Mouse (Mus musculus) limb, embryonic 15.5 days (tissue): ENCODE measurements around the gene Aloxe3. TPM values are rescaled to one million over a fixed set of nuclear protein-coding genes. Genes with fewer than 3 reads are reported as not detected.

ENCODE experiments used
- ATAC-seq: fragments of 200-750 bp; cut with Nextera tagmentation; 2 replicates; pipeline ENCODE4 v1.8.0; 2017; ENCODE audit warnings: low read depth, moderate TSS enrichment; ENCODE audit not compliant: insufficient number of reproducible peaks, low FRiP score, low TSS enrichment
- H3K27ac ChIP-seq: fragments of 300-500 bp; sonication (generic); 2 replicates; pipeline ENCODE4 v1.5.1; 2015; ENCODE audit warnings: moderate library complexity, mild to moderate bottlenecking, inconsistent platforms
- H3K27me3 ChIP-seq: fragments of 300-500 bp; sonication (generic); 2 replicates; pipeline ENCODE4 v1.6.1; 2015; ENCODE audit warnings: inconsistent platforms
- H3K36me3 ChIP-seq: fragments of 300-500 bp; sonication (generic); 2 replicates; pipeline ENCODE4 v1.6.1; 2015; ENCODE audit warnings: inconsistent platforms
- H3K4me1 ChIP-seq: fragments of 300-500 bp; sonication (generic); 2 replicates; pipeline ENCODE4 v1.6.1; 2015; ENCODE audit warnings: inconsistent platforms
- H3K4me2 ChIP-seq: fragments of 300-500 bp; sonication (generic); 2 replicates; pipeline ENCODE4 v1.6.1; 2015; ENCODE audit warnings: mild to moderate bottlenecking, inconsistent platforms
- H3K4me3 ChIP-seq: fragments of 300-500 bp; sonication (generic); 2 replicates; pipeline ENCODE4 v1.5.1; 2015; ENCODE audit warnings: mild to moderate bottlenecking, inconsistent platforms
- H3K9ac ChIP-seq: fragments of 300-500 bp; sonication (generic); 2 replicates; pipeline ENCODE4 v1.6.1; 2015; ENCODE audit warnings: inconsistent platforms
- H3K9me3 ChIP-seq: fragments of 300-500 bp; sonication (generic); 2 replicates; pipeline ENCODE4 v1.6.1; 2016; ENCODE audit warnings: inconsistent platforms
- WGBS: fragments of 180-500 bp; shearing (Covaris S2); methylation state at CpG from one replicate; pipeline ENCODE4 v1.1.7; 2015; 5-methylcytosine and 5-hydroxymethylcytosine counted together
- polyA plus RNA-seq: library from polyadenylated mRNA; unstranded; fragments of >200 nt; fragmentation: Nextera tagmentation; extraction: Ambion mirVana; gene quantifications from 2 replicates; pipeline ENCODE4 v1.2.1, GENCODE M21; 2015

Aloxe3 gene
- 11.7 and 14.9 TPM in 2 replicates for polyA plus RNA-seq

- H3K27ac ChIP-seq = peak within 1 kb of the TSS; percentile 86
- 0% methylated on average over 3 of the region's 3 CpGs for WGBS
- H3K4me1 ChIP-seq = peaks cover 30% of the 10 kb centered on the region
- peak within 1 kb of the TSS; percentile 47 for H3K9ac ChIP-seq
- peak within 1 kb of the TSS; percentile 57 for H3K4me3 ChIP-seq
- no peaks in the 10 kb centered on the region for H3K36me3 ChIP-seq
- H3K9me3 ChIP-seq = no peaks in the 10 kb centered on the region
- no peaks in the 10 kb centered on the region; the same call in 1 of the 2 replicates for H3K27me3 ChIP-seq
- ATAC-seq = no peak
- H3K4me2 ChIP-seq = peak within 1 kb of the TSS; percentile 79
Observed at GRCm38 (mm10) chr11:69125852-69125918, at the start of gene Aloxe3. Aloxe3 (plus strand) TSS chr11:69125896.

- no peaks in the 10 kb centered on the region for H3K27me3 ChIP-seq
- no peaks in the 10 kb centered on the region for H3K36me3 ChIP-seq
- WGBS = 63% methylated on average over 5 of the region's 5 CpGs
- H3K4me3 ChIP-seq = no peak overlapping the region
- no peak for ATAC-seq
- H3K9ac ChIP-seq = no peak overlapping the region
- no peak overlapping the region for H3K4me2 ChIP-seq
- no peaks in the 10 kb centered on the region for H3K9me3 ChIP-seq
- H3K27ac ChIP-seq = no peak overlapping the region
- peaks cover 30% of the 10 kb centered on the region for H3K4me1 ChIP-seq
Observed at GRCm38 (mm10) chr11:69076572-69076971, 49.1 kb upstream of the Aloxe3 start.

GRCm38 (mm10) chr11:69077316-69077715 lies 48.4 kb upstream of the Aloxe3 start:
- 83% methylated on average over 9 of the region's 9 CpGs for WGBS
- no peak for ATAC-seq

GRCm38 (mm10) chr11:69078041-69078440 lies 47.7 kb upstream of the Aloxe3 start:
- H3K4me2 ChIP-seq = no peak overlapping the region
- H3K27ac ChIP-seq = no peak overlapping the region; the same call in 1 of the 2 replicates
- no peaks in the 10 kb centered on the region for H3K9me3 ChIP-seq
- ATAC-seq = no peak
- no peak overlapping the region for H3K4me3 ChIP-seq
- WGBS = 56% methylated on average over 6 of the region's 6 CpGs
- H3K36me3 ChIP-seq = no peaks in the 10 kb centered on the region
- H3K9ac ChIP-seq = no peak overlapping the region
- H3K4me1 ChIP-seq = peaks cover 18% of the 10 kb centered on the region
- H3K27me3 ChIP-seq = no peaks in the 10 kb centered on the region

More at GRCm38 (mm10) chr11:69077316-69077715, 48.4 kb upstream of the Aloxe3 start:
- Histone ChIP-seq H3K36me3 (no peaks in the 10 kb centered on the region), H3K4me2 (no peak overlapping the region), H3K27ac (no peak overlapping the region), H3K4me3 (no peak overlapping the region), H3K4me1 (peaks cover 25% of the 10 kb centered on the region), H3K27me3 (no peaks in the 10 kb centered on the region), H3K9ac (no peak overlapping the region), H3K9me3 (no peaks in the 10 kb centered on the region)

- ATAC-seq = no peak
- H3K4me2 ChIP-seq = no peak overlapping the region
- H3K4me1 ChIP-seq = peaks cover 13% of the 10 kb centered on the region
- no peaks in the 10 kb centered on the region for H3K36me3 ChIP-seq
- H3K27me3 ChIP-seq = no peaks in the 10 kb centered on the region
- H3K9me3 ChIP-seq = no peaks in the 10 kb centered on the region
- 57% methylated on average over 5 of the region's 5 CpGs for WGBS
- no peak overlapping the region for H3K4me3 ChIP-seq
- H3K27ac ChIP-seq = no peak overlapping the region
- no peak overlapping the region for H3K9ac ChIP-seq
Observed at GRCm38 (mm10) chr11:69078805-69079438, 46.8 kb upstream of the Aloxe3 start.

GRCm38 (mm10) chr11:69080102-69080854 lies 45.4 kb upstream of the Aloxe3 start:
- Histone ChIP-seq H3K36me3 (no peaks in the 10 kb centered on the region), H3K9me3 (no peaks in the 10 kb centered on the region), H3K4me3 (no peak overlapping the region), H3K4me2 (no peak overlapping the region), H3K4me1 (peaks cover 4% of the 10 kb centered on the region; the same call in 1 of the 2 replicates), H3K27me3 (no peaks in the 10 kb centered on the region), H3K9ac (no peak overlapping the region), H3K27ac (no peak overlapping the region)
- 71% methylated on average over 15 of the region's 15 CpGs for WGBS
- ATAC-seq = no peak

GRCm38 (mm10) chr11:69080855-69081222 lies 44.9 kb upstream of the Aloxe3 start:
- no peak for ATAC-seq
- Histone ChIP-seq H3K4me3 (no peak overlapping the region), H3K4me1 (peaks cover 4% of the 10 kb centered on the region; the same call in 1 of the 2 replicates), H3K27ac (no peak overlapping the region), H3K9ac (no peak overlapping the region), H3K36me3 (no peaks in the 10 kb centered on the region), H3K4me2 (no peak overlapping the region), H3K27me3 (no peaks in the 10 kb centered on the region), H3K9me3 (no peaks in the 10 kb centered on the region)
- WGBS = 87% methylated on average over 8 of the region's 8 CpGs

- H3K4me1 ChIP-seq = peaks cover 4% of the 10 kb centered on the region; the same call in 1 of the 2 replicates
- WGBS = 85% methylated on average over 7 of the region's 7 CpGs
- no peaks in the 10 kb centered on the region for H3K27me3 ChIP-seq
- H3K4me2 ChIP-seq = no peak overlapping the region
- no peak overlapping the region for H3K4me3 ChIP-seq
- H3K27ac ChIP-seq = no peak overlapping the region
- no peak for ATAC-seq
- H3K9ac ChIP-seq = no peak overlapping the region
- no peaks in the 10 kb centered on the region for H3K9me3 ChIP-seq
- no peaks in the 10 kb centered on the region for H3K36me3 ChIP-seq
Observed at GRCm38 (mm10) chr11:69081613-69082012, 44.1 kb upstream of the Aloxe3 start.

- Histone ChIP-seq H3K4me2 (no peak overlapping the region), H3K27ac (no peak overlapping the region), H3K36me3 (peaks cover 9% of the 10 kb centered on the region), H3K4me1 (peaks cover 30% of the 10 kb centered on the region), H3K9me3 (no peaks in the 10 kb centered on the region), H3K27me3 (no peaks in the 10 kb centered on the region), H3K4me3 (no peak overlapping the region), H3K9ac (no peak overlapping the region)
- WGBS = 54% methylated on average over 6 of the region's 6 CpGs
- ATAC-seq = no peak
Observed at GRCm38 (mm10) chr11:69085608-69086007, 40.1 kb upstream of the Aloxe3 start.

GRCm38 (mm10) chr11:69086390-69086789 lies 39.3 kb upstream of the Aloxe3 start:
- Histone ChIP-seq H3K9me3 (no peaks in the 10 kb centered on the region), H3K4me2 (no peak overlapping the region), H3K4me1 (peaks cover 35% of the 10 kb centered on the region), H3K36me3 (peaks cover 16% of the 10 kb centered on the region), H3K27ac (peak overlapping the region; percentile 65; the same call in 1 of the 2 replicates), H3K27me3 (no peaks in the 10 kb centered on the region), H3K4me3 (no peak overlapping the region), H3K9ac (no peak overlapping the region)
- ATAC-seq = no peak
- WGBS = 47% methylated on average over 6 of the region's 6 CpGs

GRCm38 (mm10) chr11:69087082-69087481 lies 38.6 kb upstream of the Aloxe3 start:
- no peaks in the 10 kb centered on the region for H3K9me3 ChIP-seq
- no peak for ATAC-seq
- H3K4me3 ChIP-seq = no peak overlapping the region
- 25% methylated on average over 4 of the region's 4 CpGs for WGBS
- H3K27me3 ChIP-seq = no peaks in the 10 kb centered on the region
- H3K27ac ChIP-seq = peak overlapping the region; percentile 65
- H3K4me2 ChIP-seq = no peak overlapping the region; the same call in 1 of the 2 replicates
- peak overlapping the region; percentile 17; the same call in 1 of the 2 replicates for H3K9ac ChIP-seq
- H3K4me1 ChIP-seq = peaks cover 40% of the 10 kb centered on the region
- peaks cover 22% of the 10 kb centered on the region for H3K36me3 ChIP-seq

GRCm38 (mm10) chr11:69087597-69087996 lies 38.1 kb upstream of the Aloxe3 start:
- H3K27me3 ChIP-seq = no peaks in the 10 kb centered on the region
- H3K4me3 ChIP-seq = peak overlapping the region; percentile 72; the same call in 1 of the 2 replicates
- no peaks in the 10 kb centered on the region for H3K9me3 ChIP-seq
- peak overlapping the region; percentile 65 for H3K27ac ChIP-seq
- no peak for ATAC-seq
- no peak overlapping the region for H3K9ac ChIP-seq
- H3K4me2 ChIP-seq = peak overlapping the region; percentile 84; the same call in 1 of the 2 replicates
- peaks cover 24% of the 10 kb centered on the region for H3K36me3 ChIP-seq
- 60% methylated on average over 2 of the region's 2 CpGs for WGBS
- peaks cover 40% of the 10 kb centered on the region for H3K4me1 ChIP-seq
